Mouse (Mus musculus) small intestine, adult 2 months (tissue): ENCODE results near the gene Fgr. TPM values are rescaled to one million over a fixed set of nuclear protein-coding genes. Genes with fewer than 3 reads are reported as not detected.
A peak's percentile ranks its signal among the peaks of the same experiment; 100 is the strongest.
"Not testable (repeated sequence)": the region's sequence is repeated elsewhere in the genome, so short reads cannot be mapped to it uniquely, and the experiment has no call there.

Source experiments
- H3K27ac ChIP-seq: fragments of 200-500 bp; 2 replicates; pipeline ENCODE4 v1.5.1; 2012; ENCODE audit warnings: low read depth, low read length, control low read depth, inconsistent platforms; ENCODE audit not compliant: insufficient read depth
- H3K27me3 ChIP-seq: fragments of 200-500 bp; 2 replicates; pipeline ENCODE4 v1.6.1; 2012; ENCODE audit warnings: mild to moderate bottlenecking, moderate library complexity, low read length, inconsistent platforms; ENCODE audit not compliant: control insufficient read depth, insufficient read depth
- H3K36me3 ChIP-seq: fragments of 200-500 bp; 2 replicates; pipeline ENCODE4 v1.6.1; 2012; ENCODE audit warnings: mild to moderate bottlenecking, low read length, control low read depth, inconsistent platforms; ENCODE audit not compliant: control insufficient read depth, insufficient read depth
- H3K4me1 ChIP-seq: fragments of 200-500 bp; 2 replicates; pipeline ENCODE4 v1.6.1; 2012; ENCODE audit warnings: low read length, inconsistent platforms, mixed read lengths; ENCODE audit not compliant: control insufficient read depth, insufficient read depth, insufficient read length
- H3K4me3 ChIP-seq: fragments of 200-500 bp; 2 replicates; pipeline ENCODE4 v1.5.1; 2012; ENCODE audit warnings: low read depth, mild to moderate bottlenecking, control low read depth, inconsistent platforms, low read length, moderate library complexity
- CTCF ChIP-seq: fragments of 200-500 bp; IDR thresholded peaks from 2 replicates; pipeline ENCODE4 v1.5.1; 2012; ENCODE audit warnings: low read depth, mild to moderate bottlenecking, control low read depth, inconsistent platforms, low read length, moderate library complexity, mixed read lengths; ENCODE audit not compliant: insufficient replicate concordance, insufficient read length; ENCODE audit errors: extremely low read depth
- POLR2A ChIP-seq: fragments of 200-500 bp; IDR thresholded peaks from 2 replicates; pipeline ENCODE4 v1.6.1; 2012; ENCODE audit warnings: low read depth, mild to moderate bottlenecking, control low read depth, inconsistent platforms, low read length, moderate library complexity
- WGBS: fragments of 180-500 bp; shearing (Covaris S2); methylation state at CpG from one replicate; pipeline ENCODE4 v1.1.7; 2018; 5-methylcytosine and 5-hydroxymethylcytosine counted together
- polyA plus RNA-seq: library from polyadenylated mRNA; depleted of rRNA; stranded (reverse); fragments of >200 nt; gene quantifications from 2 replicates; pipeline ENCODE4 v1.2.3, GENCODE M21; 2012

The Fgr gene
- polyA plus RNA-seq, 1 experiment: 3.8 TPM

GRCm38 (mm10) chr4:132997469-132998237, 23.8 kb downstream of the Fgr start:
- WGBS: 62% methylated on average over 14 of the region's 14 CpGs

DNA sequence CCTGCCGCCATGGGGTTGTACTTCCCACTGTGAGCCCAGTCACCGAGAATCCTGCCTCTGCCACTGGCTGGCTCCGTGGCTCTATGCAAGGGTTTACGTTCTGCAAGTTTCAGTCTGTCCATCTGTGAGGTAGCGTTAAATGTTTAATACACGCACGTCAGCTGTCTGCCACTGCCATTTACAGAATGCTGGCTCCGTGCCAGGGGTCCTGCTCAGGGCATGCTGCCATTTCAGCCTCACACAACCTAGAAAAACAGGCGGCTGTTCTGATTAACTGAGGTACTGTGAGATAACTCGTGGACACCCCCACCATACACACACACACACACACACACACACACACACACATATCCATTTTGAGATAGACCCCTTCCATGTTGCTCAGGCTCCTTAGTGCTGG, 29.0 kb downstream of the Fgr start:
- Histone ChIP-seq H3K4me1 (peaks cover 4% of the 10 kb centered on the region), H3K27ac (no peak overlapping the region), H3K36me3 (0 out of 2 replicates have a peak, but pooled peaks cover 1% of the 10 kb centered on the region), H3K27me3 (no peaks in the 10 kb centered on the region), H3K4me3 (no peak overlapping the region)
- WGBS: 23% methylated on average over 10 of the region's 10 CpGs
- no peak for TF ChIP-seq POLR2A
- no peak for TF ChIP-seq CTCF

More at GRCm38 (mm10) chr4:132997469-132998237, 23.8 kb downstream of the Fgr start:
- Histone ChIP-seq H3K4me1 (no peaks in the 10 kb centered on the region), H3K27ac (no peak overlapping the region), H3K36me3 (0 out of 2 replicates have a peak, but pooled peaks cover 1% of the 10 kb centered on the region), H3K4me3 (no peak overlapping the region), H3K27me3 (no peaks in the 10 kb centered on the region)
- TF ChIP-seq CTCF: no peak
- TF ChIP-seq POLR2A: no peak

DNA sequence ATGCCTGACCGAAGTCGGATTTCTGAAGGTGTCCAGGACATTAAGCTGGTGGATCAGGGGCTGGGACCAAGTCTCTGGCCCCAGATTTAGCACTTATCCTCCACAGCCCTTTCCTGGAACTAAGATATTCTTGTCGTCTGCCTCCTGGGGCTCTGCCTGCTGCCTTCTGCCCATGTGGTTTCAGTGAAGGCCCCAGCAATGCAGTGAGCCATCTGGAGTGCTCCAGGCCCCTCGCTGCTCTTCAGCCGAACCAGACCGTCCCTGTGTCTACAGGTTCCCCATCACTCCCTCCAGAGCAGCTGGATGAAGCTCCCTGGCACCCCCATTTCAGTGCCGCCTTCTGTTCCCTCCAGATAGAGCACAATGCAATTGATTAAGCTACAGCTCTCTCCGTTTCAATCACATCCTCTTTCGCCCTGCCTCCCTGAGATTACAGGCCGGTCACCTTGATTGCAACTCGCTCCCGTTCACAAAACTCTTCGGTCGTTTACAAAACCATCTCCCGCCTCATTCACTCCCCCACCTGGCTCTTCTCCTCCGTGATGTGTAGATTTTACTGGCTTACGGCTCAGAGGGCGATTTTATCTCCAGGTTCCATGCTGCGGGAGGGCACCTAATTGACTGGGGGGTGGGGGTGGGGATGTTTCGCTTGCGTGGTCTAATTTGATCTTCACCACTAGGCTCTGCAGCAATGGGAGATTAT, 29.6 kb downstream of the Fgr start:
- Histone ChIP-seq H3K27ac (no peak overlapping the region), H3K36me3 (0 out of 2 replicates have a peak, but pooled peaks cover 1% of the 10 kb centered on the region), H3K4me3 (no peak overlapping the region), H3K27me3 (no peaks in the 10 kb centered on the region), H3K4me1 (peaks cover 7% of the 10 kb centered on the region)
- TF ChIP-seq POLR2A (no peak), CTCF (no peak)
- 72% methylated on average over 21 of the region's 21 CpGs for WGBS

GRCm38 (mm10) chr4:133005233-133005632, 31.3 kb downstream of the Fgr start:
- Histone ChIP-seq H3K27me3 (no peaks in the 10 kb centered on the region), H3K36me3 (0 out of 2 replicates have a peak, but pooled peaks cover 1% of the 10 kb centered on the region), H3K27ac (no peak overlapping the region), H3K4me3 (no peak overlapping the region), H3K4me1 (peaks cover 7% of the 10 kb centered on the region)
- TF ChIP-seq CTCF (peak; percentile 92; the same call in 1 of the 2 replicates), POLR2A (no peak)
- WGBS: 2% methylated on average over 3 of the region's 3 CpGs

GRCm38 (mm10) chr4:133005885-133006451, 32.1 kb downstream of the Fgr start:
- H3K36me3 ChIP-seq, H3K27ac ChIP-seq, H3K4me3 ChIP-seq, H3K27me3 ChIP-seq: not testable (repeated sequence)
- 44% methylated on average over 6 of the region's 6 CpGs for WGBS
- H3K4me1 ChIP-seq: peaks cover 10% of the 10 kb centered on the region

DNA sequence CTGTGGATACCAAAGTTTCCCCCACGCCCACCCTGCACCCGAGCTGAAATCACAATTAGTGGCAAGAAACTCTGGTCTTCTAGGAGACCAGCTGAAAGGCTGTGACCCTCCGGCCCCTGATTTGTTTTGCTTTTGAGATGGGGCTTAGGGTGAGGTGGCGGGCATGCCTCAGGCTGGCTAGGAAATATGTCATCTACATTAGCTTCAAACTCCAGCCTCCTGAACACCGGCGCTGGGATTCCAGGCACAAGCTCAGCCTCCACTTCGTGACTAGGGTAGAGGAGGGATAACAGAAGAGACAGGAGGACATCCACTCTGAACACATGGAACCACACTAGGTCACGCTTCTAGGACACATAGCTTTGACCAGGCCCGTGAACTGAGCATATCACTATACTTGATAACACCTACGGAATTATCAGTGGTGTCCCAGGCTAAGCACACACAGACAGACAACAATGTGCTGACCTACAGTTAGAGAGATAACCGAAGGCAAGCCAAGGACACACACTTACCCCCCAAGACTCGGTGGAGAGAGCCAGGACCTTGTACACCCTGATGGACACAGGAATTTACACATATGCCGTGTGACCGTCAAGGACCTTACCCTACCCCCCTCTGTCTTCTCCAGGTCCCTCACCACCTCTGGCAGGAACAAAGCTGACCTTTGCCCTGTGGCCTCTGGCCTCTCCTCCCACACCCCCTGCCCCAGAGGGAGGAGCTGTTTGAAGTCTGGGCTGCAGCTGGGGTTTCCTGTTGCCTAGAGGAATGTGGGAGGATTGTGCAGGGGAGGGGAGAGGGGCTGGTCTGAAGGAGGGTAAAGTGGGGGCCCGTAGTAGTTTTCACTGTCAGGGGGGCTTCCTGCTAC, 33.9 kb downstream of the Fgr start:
- Histone ChIP-seq H3K27me3 (no peaks in the 10 kb centered on the region), H3K36me3 (no peaks in the 10 kb centered on the region), H3K4me3 (no peak overlapping the region), H3K4me1 (peaks cover 11% of the 10 kb centered on the region), H3K27ac (no peak overlapping the region)
- TF ChIP-seq CTCF (no peak), POLR2A (no peak)
- WGBS: 50% methylated on average over 15 of the region's 15 CpGs
